Mouse (Mus musculus): ENCODE measurements around the gene Tubgcp5.

DNA sequence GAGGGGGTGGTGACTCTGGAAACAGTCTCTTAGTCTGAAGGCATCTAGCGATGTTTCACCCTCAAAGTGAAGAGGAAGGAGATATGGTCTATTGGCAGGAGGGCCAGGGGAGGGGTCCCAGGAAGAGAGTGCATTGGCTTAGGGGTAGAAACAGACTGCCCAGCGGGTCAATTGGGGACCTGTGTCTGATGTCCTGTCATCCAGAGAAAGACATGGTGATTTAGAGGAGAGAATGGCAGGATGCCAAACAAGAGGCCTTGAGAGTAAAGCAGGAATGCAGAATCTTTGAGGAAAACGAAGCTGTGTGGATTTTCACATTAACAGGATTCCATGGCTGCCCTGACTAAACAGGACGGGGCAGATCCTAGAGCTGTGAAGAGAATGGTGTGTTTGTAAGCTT lies 13.9 kb upstream of the Tubgcp5 start:
- TF ChIP-seq POLR2A (IDR thresholded peaks at IDR 0.05; ENCODE audit: borderline replicate concordance, insufficient read depth, low read length) (no peak), CTCF (IDR thresholded peaks at IDR 0.05; ENCODE audit: borderline replicate concordance, insufficient read depth, low read depth, low read length) (no peak)

All from cerebellum, adult 2 months (tissue).